Mouse (Mus musculus) testis, adult 2 months (tissue): ENCODE results near the gene Wnt3a. TPM values are rescaled to one million over a fixed set of nuclear protein-coding genes. Genes with fewer than 3 reads are reported as not detected.
A peak's percentile ranks its signal among the peaks of the same experiment; 100 is the strongest.

ENCODE experiments used
- H3K27ac ChIP-seq: fragments of 200-500 bp; 2 replicates; pipeline ENCODE4 v1.5.1; 2012; ENCODE audit warnings: low read depth, low read length; ENCODE audit not compliant: control insufficient read depth, insufficient read depth
- H3K27me3 ChIP-seq: fragments of 200-500 bp; 2 replicates; pipeline ENCODE4 v1.6.1; 2012; ENCODE audit warnings: mild to moderate bottlenecking, low read length, moderate library complexity; ENCODE audit not compliant: control insufficient read depth, insufficient read depth
- H3K36me3 ChIP-seq: fragments of 200-500 bp; 2 replicates; pipeline ENCODE4 v1.6.1; 2012; ENCODE audit warnings: mild to moderate bottlenecking, low read length; ENCODE audit not compliant: control insufficient read depth, insufficient read depth
- H3K4me1 ChIP-seq: fragments of 200-500 bp; 2 replicates; pipeline ENCODE4 v1.6.1; 2012; ENCODE audit warnings: low read length; ENCODE audit not compliant: control insufficient read depth, insufficient read depth
- H3K4me3 ChIP-seq: fragments of 200-500 bp; 2 replicates; pipeline ENCODE4 v1.5.1; 2012; ENCODE audit warnings: low read depth, mild to moderate bottlenecking, low read length, moderate library complexity, mixed read lengths; ENCODE audit not compliant: control insufficient read depth
- CTCF ChIP-seq: fragments of 200-500 bp; IDR thresholded peaks from 2 replicates; pipeline ENCODE4 v1.5.1; 2012; ENCODE audit warnings: low read depth, mild to moderate bottlenecking, inconsistent platforms, low read length, moderate library complexity; ENCODE audit not compliant: control insufficient read depth, insufficient read depth, insufficient replicate concordance
- POLR2A ChIP-seq: fragments of 200-500 bp; IDR thresholded peaks from 2 replicates; pipeline ENCODE4 v1.6.1; 2012; ENCODE audit warnings: low read depth, mild to moderate bottlenecking, inconsistent platforms, low read length, moderate library complexity; ENCODE audit not compliant: control insufficient read depth
- polyA plus RNA-seq: library from polyadenylated mRNA; depleted of rRNA; stranded (reverse); fragments of >200 nt; gene quantifications from 2 replicates; pipeline ENCODE4 v1.2.3, GENCODE M21; 2012

The Wnt3a gene
- polyA plus RNA-seq, 1 experiment = 3.1 TPM

DNA sequence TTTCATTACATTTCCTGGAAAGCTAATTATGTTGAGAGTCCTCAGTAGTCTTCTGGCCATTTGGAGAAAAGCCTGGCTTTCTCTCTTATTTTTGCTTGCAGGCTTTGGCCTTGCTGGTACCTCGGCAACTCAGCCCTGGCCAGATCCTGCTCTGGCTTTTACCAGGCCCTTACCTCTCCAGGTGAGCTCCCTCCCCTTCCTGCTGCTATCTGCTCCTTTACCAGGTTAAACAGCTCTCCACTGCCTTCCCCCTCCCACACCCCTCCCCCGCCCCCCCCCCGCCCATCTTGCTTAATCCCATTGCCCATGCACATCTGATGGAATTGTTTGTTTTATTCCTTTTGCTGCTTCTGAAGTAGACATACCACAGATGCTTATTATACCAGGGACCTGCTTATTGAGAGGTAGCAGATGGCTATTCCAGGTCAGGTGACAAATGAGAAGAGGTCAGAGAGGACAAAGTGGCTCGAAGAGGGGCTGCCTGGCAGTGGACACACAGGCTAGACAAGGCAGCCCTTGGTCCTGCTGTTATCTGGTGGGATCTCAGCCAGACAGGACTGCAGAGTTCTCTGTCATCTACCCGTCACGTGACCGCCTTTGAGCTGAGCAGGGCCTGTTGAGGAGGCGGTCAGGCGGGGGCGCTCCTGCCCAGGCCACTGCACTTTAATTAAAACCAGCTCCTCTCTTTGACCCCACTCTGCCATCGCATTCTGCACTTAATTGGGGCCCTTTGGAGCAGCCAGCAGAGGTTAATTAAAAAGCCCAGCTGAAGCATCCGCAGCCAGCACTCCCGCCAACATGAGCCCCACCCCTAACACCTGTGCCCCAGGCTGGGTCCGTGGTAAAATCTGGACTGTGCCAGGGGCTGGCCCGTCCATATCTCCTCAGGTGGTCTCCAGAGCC lies 51.8 kb downstream of the Wnt3a start:
- H3K4me1 ChIP-seq = no peaks in the 10 kb centered on the region
- no peak overlapping the region for H3K27ac ChIP-seq
- H3K4me3 ChIP-seq = no peak overlapping the region
- H3K27me3 ChIP-seq = no peaks in the 10 kb centered on the region
- no peaks in the 10 kb centered on the region for H3K36me3 ChIP-seq
- peak; percentile 32; the same call in 1 of the 2 replicates for TF ChIP-seq CTCF
- no peak for TF ChIP-seq POLR2A

DNA sequence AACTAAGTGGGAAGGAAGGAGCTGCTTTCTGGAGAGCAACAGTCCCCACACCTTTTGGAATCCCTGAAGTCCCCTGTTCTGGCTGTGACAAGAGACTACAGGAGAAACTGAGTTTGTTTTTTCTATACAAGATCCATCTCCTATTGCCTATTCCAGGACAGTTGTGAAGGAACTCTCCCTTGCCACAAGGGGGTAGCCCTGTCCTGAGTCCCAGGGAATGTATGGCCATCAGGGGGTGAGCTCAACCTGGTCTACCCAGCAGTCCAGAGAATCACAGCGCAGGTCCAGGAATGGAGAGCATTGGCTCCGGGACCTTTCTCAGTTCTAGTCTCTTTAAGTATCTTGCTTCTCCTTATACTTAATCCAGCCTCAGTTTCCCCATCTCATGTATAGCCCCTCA lies 57.8 kb downstream of the Wnt3a start:
- no peaks in the 10 kb centered on the region for H3K36me3 ChIP-seq
- H3K27ac ChIP-seq = no peak overlapping the region
- H3K4me1 ChIP-seq = peaks cover 4% of the 10 kb centered on the region
- TF ChIP-seq POLR2A (no peak), CTCF (peak; percentile 18; the same call in 1 of the 2 replicates)
- no peak overlapping the region for H3K4me3 ChIP-seq
- no peaks in the 10 kb centered on the region for H3K27me3 ChIP-seq

DNA sequence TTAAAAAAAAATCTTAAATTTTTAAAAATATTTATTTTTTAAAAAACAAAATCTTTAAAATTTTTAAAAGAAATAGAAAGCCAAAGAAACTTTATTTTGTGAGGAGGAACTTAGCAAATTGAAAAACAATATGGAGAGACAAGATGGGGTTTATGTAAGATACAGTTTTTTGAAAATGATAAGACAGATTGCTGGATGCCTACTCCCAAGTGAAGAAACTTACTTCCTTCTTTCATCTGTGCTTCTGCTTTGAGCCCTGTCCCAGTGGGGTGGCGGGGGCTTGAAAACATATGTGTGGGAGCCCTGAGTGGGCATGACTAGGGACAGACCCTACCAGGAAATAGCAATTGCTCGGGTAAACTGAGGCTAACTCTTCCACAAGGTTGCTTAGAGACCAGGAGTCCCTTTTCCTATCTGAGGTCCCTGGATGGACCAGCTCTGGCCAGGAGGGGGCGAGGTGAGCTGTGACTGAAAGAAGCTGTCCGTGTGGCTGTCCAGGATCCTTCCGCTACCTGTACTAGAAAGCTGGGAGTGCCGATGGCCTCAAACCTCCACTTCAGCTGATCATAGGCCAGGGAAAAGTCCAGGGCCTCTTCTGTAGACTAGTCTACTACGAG lies 60.3 kb downstream of the Wnt3a start:
- TF ChIP-seq POLR2A (no peak), CTCF (peak; percentile 53; the same call in 1 of the 2 replicates)
- no peak overlapping the region for H3K27ac ChIP-seq

DNA sequence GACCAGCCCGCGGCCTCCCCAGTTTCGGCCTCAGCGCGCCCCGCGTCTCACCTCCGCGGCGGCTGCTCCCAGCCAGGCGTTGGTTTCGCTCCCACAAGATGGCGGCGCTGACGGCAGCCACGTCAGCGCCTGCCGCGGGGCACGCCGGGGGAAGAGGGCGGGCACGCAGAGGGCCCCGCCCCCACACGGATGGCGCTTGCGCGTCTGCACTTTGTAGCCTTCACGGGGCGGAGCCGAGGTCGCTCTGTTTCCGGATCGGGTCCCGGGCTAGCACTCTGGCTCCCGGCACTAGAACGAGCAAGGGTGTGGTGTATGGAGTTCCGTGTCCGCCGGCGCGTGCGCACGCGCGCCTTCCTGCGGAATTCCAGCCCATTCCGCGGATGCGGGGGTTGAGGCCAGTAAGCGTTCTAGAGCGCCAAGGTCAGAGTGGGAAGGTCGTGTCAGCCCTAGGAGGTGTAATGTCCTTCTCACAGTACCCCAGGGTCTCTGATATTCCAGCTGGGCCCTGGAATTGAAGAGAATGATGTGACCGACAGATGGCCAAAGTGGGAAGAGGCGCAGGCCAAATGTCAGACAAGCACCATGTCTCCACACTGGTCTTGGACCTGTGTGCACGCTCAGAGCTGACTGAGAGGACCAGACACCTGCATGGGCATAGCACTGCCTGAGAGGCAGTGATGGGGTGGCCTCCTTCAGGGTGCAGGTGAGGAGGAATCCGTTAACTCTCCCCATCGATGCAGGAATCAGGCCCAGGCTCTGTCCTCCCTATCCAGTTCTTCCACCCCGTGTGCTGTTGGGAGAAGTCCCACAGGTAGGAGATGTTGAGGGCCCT lies 62.2 kb downstream of the Wnt3a start, which contains the start of gene Arf1:
Arf1 (minus strand) TSS at position 149 of the 832 bp plus-strand sequence.
- no peaks in the 10 kb centered on the region for H3K36me3 ChIP-seq
- peak within 1 kb of the TSS; percentile 96 for H3K4me3 ChIP-seq
- peak within 1 kb of the TSS; percentile 98 for H3K27ac ChIP-seq
- no peaks in the 10 kb centered on the region for H3K27me3 ChIP-seq
- TF ChIP-seq CTCF (no peak), POLR2A (peak; percentile 97)
- H3K4me1 ChIP-seq = peaks cover 19% of the 10 kb centered on the region

More for the DNA sequence above, 60.3 kb downstream of the Wnt3a start:
- Histone ChIP-seq H3K36me3 (no peaks in the 10 kb centered on the region), H3K4me1 (peaks cover 15% of the 10 kb centered on the region), H3K27me3 (no peaks in the 10 kb centered on the region), H3K4me3 (no peak overlapping the region)

DNA sequence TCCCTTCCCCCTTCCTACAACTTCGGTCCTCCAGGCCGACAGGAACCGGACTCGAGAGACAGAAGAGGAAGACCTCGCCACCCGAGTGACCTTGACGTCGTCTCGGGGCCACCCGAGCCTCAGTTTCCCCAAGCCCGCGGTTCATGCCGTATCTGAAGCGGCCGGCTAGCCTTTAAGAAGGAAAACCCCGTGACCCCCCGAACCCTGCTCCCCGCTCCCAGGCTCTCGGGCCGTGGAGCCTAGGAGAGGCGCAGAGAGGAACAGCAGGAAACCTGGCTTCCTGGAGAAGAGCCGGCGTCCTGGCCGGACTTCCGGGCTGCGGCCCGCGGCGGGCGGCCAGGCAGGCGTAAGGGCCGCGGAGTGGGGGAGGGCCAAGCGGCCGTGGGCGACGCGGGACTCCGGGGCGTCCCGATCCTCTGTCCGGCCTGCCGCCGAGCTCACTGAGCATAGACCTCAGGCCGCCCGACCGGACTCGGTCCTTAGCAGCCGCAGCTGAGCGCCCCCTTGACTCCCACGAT lies 62.9 kb downstream of the Wnt3a start:
- Histone ChIP-seq H3K4me3 (peak overlapping the region; percentile 96), H3K27me3 (no peaks in the 10 kb centered on the region), H3K27ac (peak overlapping the region; percentile 98), H3K4me1 (peaks cover 19% of the 10 kb centered on the region), H3K36me3 (no peaks in the 10 kb centered on the region)
- TF ChIP-seq CTCF = no peak
- no peak for TF ChIP-seq POLR2A

DNA sequence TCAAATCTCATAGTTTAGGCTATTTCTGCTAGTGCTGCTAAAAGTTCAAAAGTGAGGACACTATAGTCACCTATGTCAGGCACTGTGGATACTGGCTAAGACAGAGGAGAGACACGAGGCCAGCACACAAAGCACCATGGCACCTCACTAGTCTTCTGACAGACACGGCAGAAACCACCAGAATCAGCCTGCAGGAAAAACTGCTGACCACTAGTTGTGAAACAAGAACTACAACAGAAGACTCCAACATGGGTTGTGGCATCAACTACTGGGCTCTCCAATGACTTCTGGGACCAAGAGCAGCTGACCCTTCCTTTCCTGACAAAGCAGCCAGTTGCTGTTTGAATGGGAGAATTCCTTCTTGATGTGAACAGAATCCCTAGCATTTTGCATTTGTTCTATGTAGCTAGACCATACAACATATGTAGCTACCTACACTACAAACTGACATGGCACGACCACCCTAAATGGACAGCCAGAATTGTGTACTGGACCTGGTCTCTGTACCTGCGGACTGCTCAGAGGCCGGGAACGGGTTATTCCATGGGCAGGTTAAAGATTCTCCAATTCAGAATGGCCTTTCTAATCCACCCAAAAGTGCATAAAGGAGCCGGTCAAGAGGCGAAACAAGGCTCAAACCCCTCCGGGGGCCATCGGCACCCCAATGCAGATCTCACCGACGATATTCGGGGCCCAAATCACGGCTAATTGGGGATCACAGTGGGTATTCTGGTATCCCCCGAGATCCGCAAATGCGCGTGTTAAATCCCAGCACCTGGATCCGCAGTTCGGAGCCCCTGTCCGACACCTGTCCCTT lies 63.6 kb downstream of the Wnt3a start:
- Histone ChIP-seq H3K4me3 (peak overlapping the region; percentile 96), H3K36me3 (no peaks in the 10 kb centered on the region), H3K27ac (peak overlapping the region; percentile 98), H3K27me3 (no peaks in the 10 kb centered on the region), H3K4me1 (peaks cover 21% of the 10 kb centered on the region)
- no peak for TF ChIP-seq CTCF
- TF ChIP-seq POLR2A = no peak
